Mouse (Mus musculus) embryo, embryonic 11.5 days (tissue): Measurements from ENCODE around the gene Wdr90.

Experiments
- DNase-seq: peaks from one replicate; pipeline ENCODE4 v3.0.0-alpha.2; 2012; ENCODE audit warnings: low read depth, low spot score

Gene Wdr90

GRCm38 (mm10) chr17:25860229-25860628, 1.1 kb downstream of the Wdr90 start:
- no peak for DNase-seq

- peak; percentile 84 for DNase-seq
Measured at GRCm38 (mm10) chr17:25844396-25844901, 16.9 kb downstream of the Wdr90 start, which contains the start of gene Rhot2. Gene Rhot2, minus strand, starts transcription at chr17:25844851.

GRCm38 (mm10) chr17:25843636-25844395, 17.5 kb downstream of the Wdr90 start:
- no peak for DNase-seq

DNA sequence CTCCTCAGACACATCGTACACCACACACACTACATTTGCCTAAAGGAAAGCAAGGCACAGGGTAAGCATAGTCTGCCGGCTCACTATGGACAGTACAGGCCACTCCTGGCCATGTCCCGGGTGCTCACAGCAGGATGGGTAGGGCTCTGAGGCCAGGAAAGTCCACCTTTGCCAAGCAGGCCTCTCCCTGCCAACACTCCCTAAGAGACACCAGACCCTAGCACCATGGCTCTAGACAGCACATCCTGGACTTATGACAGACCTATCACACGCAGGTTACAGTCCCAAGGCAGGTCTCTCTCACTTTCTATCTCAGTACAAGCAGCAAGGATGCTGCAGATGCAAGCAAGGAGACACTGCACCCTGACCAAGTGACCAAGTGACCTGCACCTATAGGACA, 18.2 kb downstream of the Wdr90 start:
- DNase-seq: no peak

- DNase-seq: no peak
Measured at GRCm38 (mm10) chr17:25842509-25842908, 18.8 kb downstream of the Wdr90 start.

DNA sequence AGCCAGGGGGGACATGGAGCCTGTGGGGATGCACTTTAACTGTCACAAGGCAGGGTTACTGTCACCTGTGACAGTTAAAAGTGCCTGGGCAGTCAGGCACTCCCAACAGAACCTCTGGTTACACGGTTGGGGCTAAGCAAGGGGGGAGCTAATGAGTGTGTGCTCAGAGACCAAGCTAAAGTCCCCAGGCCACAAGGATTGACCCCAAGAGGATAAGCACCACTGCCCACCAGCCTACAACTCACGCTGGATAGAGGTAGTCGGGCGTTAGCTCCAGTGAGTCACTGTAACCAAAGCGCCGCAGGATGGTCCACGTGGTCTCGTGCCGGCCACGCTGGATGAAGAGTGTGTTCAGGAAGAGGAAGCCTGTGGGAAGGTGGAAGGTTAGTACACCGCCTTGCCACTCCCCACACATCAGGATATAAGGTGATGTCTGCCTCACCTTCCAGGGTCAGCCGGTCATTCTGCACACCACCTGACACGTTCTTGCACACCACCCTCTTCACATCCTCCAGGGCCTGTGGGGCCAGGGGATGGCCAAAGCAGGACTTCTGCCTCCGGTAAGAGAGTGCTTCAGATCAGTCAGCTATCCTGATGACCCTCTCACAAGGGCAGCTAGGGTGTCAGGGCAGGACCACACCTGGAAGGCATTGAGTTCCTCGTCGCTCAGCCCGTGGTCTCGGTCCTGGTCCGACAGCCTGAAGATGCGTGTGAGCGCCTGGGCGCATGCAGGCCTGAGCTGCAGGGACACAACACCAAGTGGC, 20.0 kb downstream of the Wdr90 start, which contains the start of gene Gm20683:
TSS of gene Gm20683 (minus strand) at position 647 of the 764 bp plus-strand sequence.
- no peak for DNase-seq

DNA sequence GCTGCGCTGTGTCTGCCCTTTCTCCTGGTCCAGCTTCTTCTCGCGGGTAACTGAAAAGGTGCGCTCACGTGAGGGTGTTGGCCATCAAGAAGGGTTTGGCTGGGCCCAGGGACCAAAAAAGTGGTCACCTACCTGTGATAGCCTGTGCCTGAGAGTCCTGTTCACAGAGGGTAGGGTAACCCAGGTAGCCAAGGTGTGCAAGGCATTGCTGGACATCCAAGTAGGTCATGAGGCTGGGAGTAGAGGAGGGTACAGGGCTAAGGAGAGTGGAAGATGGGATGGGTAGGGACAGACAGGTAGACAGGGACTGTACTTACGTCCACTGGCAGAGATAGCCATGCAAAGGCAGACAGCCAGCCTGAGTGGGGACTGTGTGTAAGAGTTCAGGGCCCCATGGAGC, 20.8 kb downstream of the Wdr90 start:
- no peak for DNase-seq

GRCm38 (mm10) chr17:25839455-25840235, 21.7 kb downstream of the Wdr90 start:
- DNase-seq: no peak

DNA sequence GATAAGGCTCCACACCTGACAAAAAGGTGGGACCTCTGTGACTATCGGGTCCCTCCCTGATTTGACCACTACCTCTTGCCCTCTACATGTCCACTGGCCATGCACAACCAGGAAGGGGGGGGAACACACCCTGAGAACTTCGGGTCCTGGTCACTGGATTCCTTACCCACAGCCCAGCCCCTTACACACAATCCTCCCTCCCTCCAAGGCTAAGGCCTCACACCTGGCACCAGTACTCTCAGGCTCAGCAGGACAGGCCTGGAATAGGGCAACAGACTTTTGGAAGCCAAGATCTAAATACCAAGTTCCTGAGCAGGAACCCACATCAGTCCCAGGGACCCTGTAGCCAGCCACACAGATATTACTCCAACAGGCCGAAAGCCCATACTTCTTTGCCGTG, 22.4 kb downstream of the Wdr90 start:
- no peak for DNase-seq

DNA sequence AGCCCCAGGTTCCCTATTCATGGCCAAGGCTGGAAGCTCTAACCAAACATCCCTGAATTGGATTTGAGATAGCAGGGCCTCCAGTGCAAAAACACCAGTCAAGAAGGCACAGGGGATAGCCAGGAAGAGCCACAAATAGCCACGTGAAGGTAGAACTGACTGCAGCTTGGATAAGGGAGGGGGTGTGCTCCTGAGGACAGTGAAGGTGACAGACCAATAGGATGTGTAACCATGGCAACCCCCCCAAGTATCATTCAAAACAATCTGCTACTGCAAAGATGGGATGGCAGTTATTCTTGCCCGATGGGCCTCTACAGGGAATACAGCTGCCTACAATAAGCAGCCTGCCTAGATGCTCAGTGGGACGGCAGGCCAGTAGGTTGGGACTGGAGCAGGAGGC, 23.8 kb downstream of the Wdr90 start:
- no peak for DNase-seq

- no peak for DNase-seq
Measured at GRCm38 (mm10) chr17:25837076-25837410, 24.3 kb downstream of the Wdr90 start, which contains the start of gene Rhbdl1. Gene Rhbdl1, minus strand, starts transcription at chr17:25837295.

- no peak for DNase-seq
Measured at GRCm38 (mm10) chr17:25836397-25837075, 24.8 kb downstream of the Wdr90 start.

DNA sequence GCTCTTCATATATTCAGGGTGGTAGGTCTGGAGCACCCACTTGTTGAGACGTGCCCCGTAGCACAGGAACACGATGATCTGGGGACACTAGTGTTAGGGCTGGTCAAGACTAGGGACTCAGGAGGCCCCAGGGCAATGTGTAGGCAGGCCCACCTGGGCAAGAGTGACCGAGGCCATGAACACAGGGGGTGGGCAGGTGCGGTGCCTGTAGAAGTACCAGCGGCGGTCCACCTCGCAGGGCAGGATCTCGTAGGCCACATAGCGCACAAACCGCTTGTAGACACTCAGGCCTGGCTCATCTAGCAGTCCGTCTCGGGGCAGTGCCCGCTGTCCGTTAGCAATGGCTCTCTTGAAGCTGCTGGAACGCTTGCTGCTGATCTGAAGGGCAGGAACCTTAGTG, 25.5 kb downstream of the Wdr90 start:
- no peak for DNase-seq

DNA sequence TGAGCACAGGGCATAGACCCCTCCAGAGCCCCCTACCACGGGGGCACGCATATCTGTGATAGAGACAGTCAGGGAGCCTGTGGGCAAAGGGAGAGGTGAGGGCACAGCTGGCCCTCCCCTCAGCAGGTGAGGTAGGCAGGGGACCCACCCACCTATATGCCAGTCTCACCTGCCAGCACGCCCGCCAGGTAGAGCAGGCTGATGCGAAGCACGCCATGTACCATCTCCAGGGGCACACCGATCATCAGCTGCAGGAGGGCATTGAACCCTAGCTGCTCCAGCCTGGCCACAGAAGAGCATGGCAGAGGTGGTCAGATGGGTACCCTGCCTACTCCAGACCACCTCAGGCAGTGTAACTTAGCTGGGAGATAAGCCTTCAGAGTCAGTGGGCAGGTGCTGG, 26.0 kb downstream of the Wdr90 start:
- DNase-seq: no peak

- no peak for DNase-seq
Measured at GRCm38 (mm10) chr17:25834595-25835222, 26.6 kb downstream of the Wdr90 start.

DNA sequence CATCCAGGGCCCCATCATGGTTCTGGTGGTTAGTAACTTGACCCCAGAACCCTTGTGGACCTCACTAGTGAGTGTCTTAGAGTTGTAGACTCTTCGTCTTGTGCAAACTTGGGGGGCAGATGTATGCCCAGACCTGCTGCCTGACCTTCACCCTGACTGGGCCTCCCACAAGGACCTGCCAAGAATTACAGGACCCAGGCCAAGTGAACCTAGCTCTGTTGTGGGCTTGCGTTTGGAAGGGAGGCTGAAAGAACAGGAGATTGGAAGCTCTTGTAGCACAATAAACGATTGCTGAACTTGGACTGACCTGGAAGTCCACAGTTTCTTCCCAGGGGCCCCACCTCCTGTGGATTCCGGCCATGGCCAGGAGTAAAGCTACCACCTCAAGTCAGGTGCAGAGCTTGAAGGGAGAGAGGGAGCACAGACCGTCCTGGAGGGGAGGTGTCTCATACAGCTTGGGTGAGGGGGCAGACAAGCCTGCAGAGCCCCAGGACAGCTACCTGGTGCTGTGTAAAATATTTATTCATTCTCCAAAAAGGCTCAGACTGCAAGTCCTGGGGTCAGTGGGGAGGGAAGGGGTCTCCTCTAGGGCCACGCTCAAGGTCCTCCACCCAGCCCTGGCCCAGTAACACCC, 27.2 kb downstream of the Wdr90 start:
- DNase-seq: no peak

DNA sequence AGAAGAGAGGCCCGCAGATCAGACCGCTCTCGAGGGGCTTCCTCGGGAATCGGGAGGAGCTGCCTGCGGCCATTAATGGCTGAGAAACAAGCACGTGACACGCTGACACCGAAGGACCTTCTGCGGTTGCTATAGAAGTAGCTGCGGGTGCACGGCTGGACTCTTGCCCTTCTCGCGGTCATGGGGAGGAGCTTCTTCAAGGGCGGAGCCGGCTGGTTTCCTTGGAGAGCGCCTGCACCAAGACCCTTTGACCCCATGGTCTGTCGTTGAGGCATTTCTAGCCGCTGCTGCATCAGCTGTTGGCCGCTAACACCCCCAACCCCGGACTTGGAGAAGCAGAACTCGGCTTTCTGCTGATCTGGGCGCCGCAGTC, 28.0 kb downstream of the Wdr90 start, which contains the start of gene Stub1:
TSS of gene Stub1 (minus strand) at position 114 of the 373 bp plus-strand sequence.
- DNase-seq: peak; percentile 82

GRCm38 (mm10) chr17:25832436-25833290, 28.6 kb downstream of the Wdr90 start:
- DNase-seq: peak; percentile 99
